Mouse (Mus musculus) G1E-ER4 (cell line): ENCODE results near the gene Nmnat3. TPM values are rescaled to one million over a fixed set of nuclear protein-coding genes. Genes with fewer than 3 reads are reported as not detected.

Experiments used
- GATA1 ChIP-seq: IDR thresholded peaks from one replicate; pipeline ENCODE4 v1.8.0; 2012; ENCODE audit warnings: low read length, inconsistent platforms
- polyA plus RNA-seq: library from polyadenylated mRNA; stranded (reverse); fragments of >175 nt; gene quantifications from 2 replicates; pipeline ENCODE4 v1.2.3, GENCODE M21; 2012

The Nmnat3 gene
- polyA plus RNA-seq, 1 experiment = 12.0 TPM

DNA sequence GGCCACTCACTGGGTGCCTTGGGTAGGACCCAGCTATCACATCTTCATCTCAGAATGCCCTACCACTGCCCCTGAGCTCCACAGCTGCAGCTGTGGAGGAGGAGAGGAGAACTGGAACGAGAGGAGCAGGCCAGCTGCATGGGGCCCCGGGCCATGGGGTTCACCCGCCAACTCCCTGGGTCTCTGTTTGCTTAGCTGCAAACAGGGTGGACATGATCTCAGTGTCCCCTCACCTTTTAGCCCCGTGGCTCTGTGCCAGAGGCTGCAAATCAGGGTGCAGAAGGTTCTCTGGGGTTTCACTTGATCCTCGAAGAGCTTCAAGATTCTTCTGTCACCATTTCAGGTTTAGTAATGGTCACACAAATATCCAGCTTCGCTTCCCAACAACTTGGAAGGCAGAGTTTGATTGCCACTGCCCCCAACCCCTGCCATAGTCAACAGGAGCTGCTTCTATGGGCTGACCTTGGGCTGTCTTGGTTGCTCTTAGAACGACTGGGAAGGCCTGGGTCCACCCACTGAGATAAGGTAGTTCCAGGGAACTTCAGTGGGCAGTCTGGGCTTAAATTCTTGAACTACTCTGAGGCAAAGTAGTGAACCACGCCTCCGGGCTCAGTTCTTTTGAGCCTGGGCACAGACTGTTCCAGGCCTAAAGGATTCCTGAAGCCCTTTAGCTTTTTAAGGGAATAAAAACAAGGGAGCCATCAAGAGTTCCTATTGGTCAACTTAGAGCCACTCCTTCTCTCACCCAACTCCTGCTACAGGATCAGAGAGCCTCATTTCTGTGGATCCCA, 158.3 kb downstream of the Nmnat3 start:
- no peak for TF ChIP-seq GATA1

DNA sequence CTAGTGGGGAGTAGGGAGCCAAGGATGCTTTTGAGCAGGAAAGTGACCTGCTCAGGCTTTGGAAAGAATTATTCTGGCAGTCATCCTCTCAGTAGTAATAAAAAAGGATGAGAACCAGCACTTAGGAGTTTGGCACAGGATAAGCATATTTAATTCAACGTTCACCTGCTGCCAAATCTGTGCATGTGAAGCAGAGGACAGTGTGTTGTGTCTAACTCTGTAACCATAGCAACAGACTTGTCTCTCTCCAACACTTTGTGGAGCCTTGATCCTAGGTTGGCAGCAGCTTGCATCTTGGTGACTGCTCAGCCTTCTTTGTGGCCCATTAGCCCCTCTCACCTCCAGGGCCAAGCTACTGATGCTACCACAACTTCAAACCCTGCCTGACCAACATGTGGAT, 163.7 kb downstream of the Nmnat3 start:
- no peak for TF ChIP-seq GATA1

DNA sequence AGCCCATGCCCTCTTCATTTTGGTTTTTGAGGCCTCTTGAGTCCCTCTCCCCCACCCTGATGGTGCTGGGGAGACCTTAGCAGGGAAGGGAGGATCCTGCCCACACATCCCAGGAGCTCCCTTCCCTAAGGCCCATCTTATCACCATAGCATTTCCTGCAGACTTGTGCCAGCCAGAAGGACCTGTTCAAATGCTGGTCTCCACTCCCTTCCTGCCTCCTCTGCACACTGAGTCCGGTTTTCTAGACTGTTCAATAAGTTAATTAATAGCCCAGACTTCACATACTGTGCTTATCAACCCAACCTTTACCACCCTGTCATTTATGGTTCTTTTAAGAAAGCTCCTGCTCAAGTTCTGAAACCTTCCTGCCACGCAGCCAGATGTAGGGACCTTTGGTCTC, 179.5 kb downstream of the Nmnat3 start:
- no peak for TF ChIP-seq GATA1

Other genes starting within 250 kb of the Nmnat3 start
- gene Rbp1, start 135.5 kb downstream of the Nmnat3 start, polyA plus RNA-seq = 0.13 TPM in 2 replicates
- 0.10 TPM in 1 of 2 replicates, not detected in the other for gene Rbp2, start 198.7 kb downstream of the Nmnat3 start, polyA plus RNA-seq